Mouse (Mus musculus): ENCODE data around the gene Aacs.

GRCm38 (mm10) chr5:125545090-125545489, 69.5 kb downstream of the Aacs start:
- TF ChIP-seq CTCF (IDR thresholded peaks at IDR 0.05; ENCODE audit: control insufficient read depth, insufficient read depth, insufficient read length) (no peak), MYOD1 (IDR thresholded peaks at IDR 0.05; ENCODE audit: control insufficient read depth, insufficient read length, low read depth) (no peak), MYOG (IDR thresholded peaks at IDR 0.05; ENCODE audit: control insufficient read depth, extremely low read depth, insufficient read length) (no peak), MAX (IDR thresholded peaks at IDR 0.05) (no peak), USF1 (IDR thresholded peaks at IDR 0.05; ENCODE audit: low read depth) (no peak)
